Mouse (Mus musculus): ENCODE measurements around the gene Ccdc50.

- TF ChIP-seq CTCF (IDR thresholded peaks at IDR 0.05; ENCODE audit: low read depth) (no peak), EP300 (IDR thresholded peaks at IDR 0.05; ENCODE audit: low read depth) (no peak)
Measured at GRCm38 (mm10) chr16:27396951-27397350, 8.3 kb downstream of the Ccdc50 start.
